Mouse (Mus musculus): ENCODE measurements around the gene Smim20.

DNA sequence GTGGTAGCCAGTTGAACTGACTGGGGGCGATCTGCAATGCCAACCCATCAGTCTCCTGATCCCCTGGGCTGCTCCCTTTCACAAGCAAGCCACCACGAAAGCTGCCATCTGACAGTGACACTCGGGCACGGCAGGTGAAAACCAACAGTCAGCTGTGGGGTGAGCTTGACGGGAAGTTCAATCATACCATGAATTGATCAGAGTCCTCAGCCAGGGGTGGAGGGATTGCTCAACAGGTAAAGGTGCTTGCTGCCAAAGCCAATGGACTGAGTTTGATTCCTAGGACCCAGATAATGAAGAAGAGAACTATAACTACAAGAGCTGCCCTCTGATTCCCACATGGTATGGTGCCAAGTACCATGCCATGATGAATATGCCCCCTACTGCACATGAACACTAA is 12.7 kb upstream of the Smim20 start:
- no peak for TF ChIP-seq CTCF (IDR thresholded peaks at IDR 0.05; ENCODE audit: extremely low read depth, insufficient read length, insufficient replicate concordance, low read depth, low read length)
- no peak for TF ChIP-seq POLR2A (IDR thresholded peaks at IDR 0.05; ENCODE audit: low read depth, low read length)
